Mouse (Mus musculus): ENCODE data around the gene Myl6.
"Not testable (repeated sequence)": the region's sequence is repeated elsewhere in the genome, so short reads cannot be mapped to it uniquely, and the experiment has no call there.

Gene Myl6

GRCm38 (mm10) chr10:128509831-128510230 lies 15.9 kb upstream of the Myl6 start:
- no peak for DNase-seq (ENCODE audit: low read depth, low spot score)

- no peak for DNase-seq (ENCODE audit: low read depth, low spot score)
Measured at GRCm38 (mm10) chr10:128509203-128509602, 15.3 kb upstream of the Myl6 start.

- DNase-seq (ENCODE audit: low read depth, low spot score) = no peak
Measured at GRCm38 (mm10) chr10:128508260-128508659, 14.3 kb upstream of the Myl6 start.

GRCm38 (mm10) chr10:128505974-128506373 lies 12.0 kb upstream of the Myl6 start:
- no peak for DNase-seq (ENCODE audit: low read depth, low spot score)

- DNase-seq (ENCODE audit: low read depth, low spot score) = not testable (repeated sequence)
Measured at GRCm38 (mm10) chr10:128505371-128505667, 11.4 kb upstream of the Myl6 start.

- DNase-seq (ENCODE audit: low read depth, low spot score) = no peak
Measured at GRCm38 (mm10) chr10:128504641-128505370, 10.9 kb upstream of the Myl6 start.

- no peak for DNase-seq (ENCODE audit: low read depth, low spot score)
Measured at GRCm38 (mm10) chr10:128504012-128504411, 10.1 kb upstream of the Myl6 start.

GRCm38 (mm10) chr10:128503532-128503931 lies 9.6 kb upstream of the Myl6 start:
- no peak for DNase-seq (ENCODE audit: low read depth, low spot score)

- DNase-seq (ENCODE audit: low read depth, low spot score) = no peak
Measured at GRCm38 (mm10) chr10:128502341-128502740, 8.4 kb upstream of the Myl6 start.

- no peak for DNase-seq (ENCODE audit: low read depth, low spot score)
Measured at GRCm38 (mm10) chr10:128499116-128499671, 5.2 kb upstream of the Myl6 start.

- peak; percentile 87 for DNase-seq (ENCODE audit: low read depth, low spot score)
Measured at GRCm38 (mm10) chr10:128498590-128498989, 4.6 kb upstream of the Myl6 start, which contains the start of gene Myl6b. Myl6b (minus strand) TSS chr10:128498685.

GRCm38 (mm10) chr10:128497134-128497737 lies 3.3 kb upstream of the Myl6 start:
- no peak for DNase-seq (ENCODE audit: low read depth, low spot score)

- no peak for DNase-seq (ENCODE audit: low read depth, low spot score)
Measured at GRCm38 (mm10) chr10:128496509-128497077, 2.6 kb upstream of the Myl6 start.

GRCm38 (mm10) chr10:128495903-128496302 lies 2.0 kb upstream of the Myl6 start:
- no peak for DNase-seq (ENCODE audit: low read depth, low spot score)

GRCm38 (mm10) chr10:128495270-128495669 lies 1.3 kb upstream of the Myl6 start:
- no peak for DNase-seq (ENCODE audit: low read depth, low spot score)

- no peak for DNase-seq (ENCODE audit: low read depth, low spot score)
Measured at GRCm38 (mm10) chr10:128494667-128495245, 811 bp upstream of the Myl6 start.

- peak; percentile 16 for DNase-seq (ENCODE audit: low read depth, low spot score)
Measured at GRCm38 (mm10) chr10:128493319-128493694, 638 bp downstream of the Myl6 start.

GRCm38 (mm10) chr10:128492633-128493311 lies 1.2 kb downstream of the Myl6 start:
- no peak for DNase-seq (ENCODE audit: low read depth, low spot score)

GRCm38 (mm10) chr10:128492051-128492450 lies 1.9 kb downstream of the Myl6 start:
- not testable (repeated sequence) for DNase-seq (ENCODE audit: low read depth, low spot score)

- DNase-seq (ENCODE audit: low read depth, low spot score) = no peak
Measured at GRCm38 (mm10) chr10:128491495-128491894, 2.5 kb downstream of the Myl6 start.

- DNase-seq (ENCODE audit: low read depth, low spot score) = no peak
Measured at GRCm38 (mm10) chr10:128490912-128491311, 3.0 kb downstream of the Myl6 start.

GRCm38 (mm10) chr10:128490232-128490631 lies 3.7 kb downstream of the Myl6 start:
- DNase-seq (ENCODE audit: low read depth, low spot score) = no peak

Data from retina, postnatal 7 days (tissue).